Mouse (Mus musculus): ENCODE data around the gene Casp6. TPM values are rescaled to one million over a fixed set of nuclear protein-coding genes. Genes with fewer than 3 reads are reported as not detected.
A peak's percentile ranks its signal among the peaks of the same experiment; 100 is the strongest.

Casp6 gene
- total and polyA plus RNA-seq, 3 experiments: 10.5 to 31.7 (median 15.3) TPM

DNA sequence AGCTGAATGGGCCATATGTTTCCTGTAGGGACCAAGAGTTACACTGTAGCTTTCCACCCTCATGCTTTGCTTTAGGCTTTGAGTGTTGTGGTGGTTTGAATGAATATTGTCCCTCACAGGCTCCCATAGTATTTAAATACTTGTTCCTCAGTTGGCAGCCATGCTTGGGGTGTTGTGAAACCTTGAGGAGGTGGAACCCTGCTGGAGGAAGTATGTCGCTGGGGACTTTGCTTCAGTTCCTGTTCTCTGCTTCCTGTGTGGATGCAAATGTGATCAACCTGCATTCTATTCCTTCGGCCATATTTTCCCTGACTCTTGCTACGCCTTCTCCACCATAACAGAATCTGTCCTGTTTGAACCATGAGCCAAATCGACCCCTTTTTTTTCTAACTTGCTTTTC, 52.1 kb downstream of the Casp6 start:
- H3K79me2 ChIP-seq (replicated peaks; ENCODE audit: control insufficient read depth, extremely low read depth, insufficient read depth, poor library complexity, severe bottlenecking): no peaks in the 10 kb centered on the region
- peaks cover 3% of the 10 kb centered on the region for H3K9me3 ChIP-seq (replicated peaks; ENCODE audit: low read length)
- H3K9ac ChIP-seq (ENCODE audit: insufficient read depth, low read depth): no peak overlapping the region
- H3K4me2 ChIP-seq (ENCODE audit: insufficient read depth, low read depth, poor library complexity, severe bottlenecking): no peak overlapping the region
- DNase-seq (ENCODE audit: extremely low read depth): peak; percentile 14
- no peaks in the 10 kb centered on the region for H3K27me3 ChIP-seq (replicated peaks)
- peaks cover 0 to 4% of the 10 kb centered on the region in 2 experiments; a peak in 3 of 4 replicates for H3K4me1 ChIP-seq (ENCODE audit: control insufficient read depth in 1 of 2, insufficient read depth in 2 of 2)
- TF ChIP-seq USF1 (IDR thresholded peaks at IDR 0.05; ENCODE audit: low read depth, low read length): no peak
- no peak for TF ChIP-seq NRF1 (IDR thresholded peaks at IDR 0.05; ENCODE audit: low read depth, low read length)
- TF ChIP-seq PAX5 (IDR thresholded peaks at IDR 0.05; ENCODE audit: low read length): no peak
- TF ChIP-seq UBTF (IDR thresholded peaks at IDR 0.05; ENCODE audit: low read depth, low read length): no peak
- no peak for TF ChIP-seq POLR2A (IDR thresholded peaks at IDR 0.05; ENCODE audit: low read depth, low read length)
- no peak for TF ChIP-seq MYC (IDR thresholded peaks at IDR 0.05; ENCODE audit: low read depth, low read length)
- TF ChIP-seq MAX (IDR thresholded peaks at IDR 0.05; ENCODE audit: low read length): no peak
- TF ChIP-seq CHD2 (IDR thresholded peaks at IDR 0.05; ENCODE audit: low read length): no peak
- TF ChIP-seq ZC3H11A (IDR thresholded peaks at IDR 0.05; ENCODE audit: low read depth, low read length): no peak
- no peak for TF ChIP-seq TCF12 (IDR thresholded peaks at IDR 0.05; ENCODE audit: low read depth, low read length)
- TF ChIP-seq RCOR1 (conservative IDR thresholded peaks at IDR 0.05; ENCODE audit: low read depth, low read length): no peak
- no peak for TF ChIP-seq ETS1 (conservative IDR thresholded peaks at IDR 0.05; ENCODE audit: low read depth, low read length)
- TF ChIP-seq IRF4 (IDR thresholded peaks at IDR 0.05; ENCODE audit: low read depth, low read length): no peak
- no peak for TF ChIP-seq NELFE (IDR thresholded peaks at IDR 0.05; ENCODE audit: low read depth, low read length)
- TF ChIP-seq MAZ (IDR thresholded peaks at IDR 0.05; ENCODE audit: low read depth, low read length): no peak
- no peak for TF ChIP-seq POLR2AphosphoS2 (IDR thresholded peaks at IDR 0.05; ENCODE audit: low read depth, low read length)
- no peaks in the 10 kb centered on the region for H3K36me3 ChIP-seq (replicated peaks in 1 of 2; ENCODE audit: control insufficient read depth in 1 of 2, insufficient read depth in 1 of 2, low read length in 1 of 2)
- dilution Hi-C loops (cut with MboI; ENCODE audit: extremely low pct_ligation_motif_present, extremely low pct_unique_long_range_greater_than_20kb, low sequenced_read_pairs) (no loop called here), in situ Hi-C loops (cut with MboI; ENCODE audit: low pct_ligation_motif_present, low pct_unique_long_range_greater_than_20kb, low sequenced_read_pairs) (no loop called here)
- H3K4me3 ChIP-seq (replicated peaks in 1 of 3; ENCODE audit: low read depth in 2 of 3, low read length in 2 of 3, poor library complexity in 1 of 3): no peak overlapping the region
- H3K27ac ChIP-seq (ENCODE audit: insufficient read depth, low read depth): no peak overlapping the region

DNA sequence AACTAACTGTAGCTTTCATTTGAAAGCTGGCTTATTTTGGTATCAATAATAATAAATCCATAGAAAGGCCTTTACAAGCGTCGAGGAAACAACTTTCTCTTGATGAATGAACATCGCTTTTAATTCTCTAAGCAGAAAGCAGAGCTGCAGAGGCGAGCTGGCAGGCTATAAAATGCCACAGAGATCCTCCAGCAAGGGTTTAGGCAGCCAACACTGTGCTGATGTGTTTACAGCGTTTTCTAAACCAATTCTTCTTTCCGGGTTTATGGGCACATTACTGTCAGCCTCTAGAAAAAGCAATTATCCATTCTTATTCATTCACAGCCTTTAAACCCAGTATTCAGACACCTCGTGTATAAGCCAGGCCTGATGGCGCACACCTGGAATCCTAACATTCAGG, 61.3 kb downstream of the Casp6 start:
- H3K4me1 ChIP-seq (ENCODE audit: control insufficient read depth in 1 of 2, insufficient read depth in 2 of 2): no peaks in the 10 kb centered on the region
- DNase-seq (ENCODE audit: extremely low read depth): no peak
- H3K27ac ChIP-seq (ENCODE audit: insufficient read depth, low read depth): no peak overlapping the region
- H3K27me3 ChIP-seq (replicated peaks): no peaks in the 10 kb centered on the region
- H3K4me3 ChIP-seq (replicated peaks in 1 of 3; ENCODE audit: low read depth in 2 of 3, low read length in 2 of 3, poor library complexity in 1 of 3): no peak overlapping the region
- no peak overlapping the region for H3K9ac ChIP-seq (ENCODE audit: insufficient read depth, low read depth)
- H3K4me2 ChIP-seq (ENCODE audit: insufficient read depth, low read depth, poor library complexity, severe bottlenecking): no peak overlapping the region
- no peaks in the 10 kb centered on the region for H3K79me2 ChIP-seq (replicated peaks; ENCODE audit: control insufficient read depth, extremely low read depth, insufficient read depth, poor library complexity, severe bottlenecking)
- no peaks in the 10 kb centered on the region for H3K36me3 ChIP-seq (replicated peaks in 1 of 2; ENCODE audit: control insufficient read depth in 1 of 2, insufficient read depth in 1 of 2, low read length in 1 of 2)
- in situ Hi-C loops (cut with MboI; ENCODE audit: low pct_ligation_motif_present, low pct_unique_long_range_greater_than_20kb, low sequenced_read_pairs): no loop called here
- no peaks in the 10 kb centered on the region for H3K9me3 ChIP-seq (replicated peaks; ENCODE audit: low read length)
- no peak for TF ChIP-seq POLR2A (IDR thresholded peaks at IDR 0.05; ENCODE audit: low read depth, low read length)
- no peak for TF ChIP-seq MAZ (IDR thresholded peaks at IDR 0.05; ENCODE audit: low read depth, low read length)
- TF ChIP-seq USF2 (conservative IDR thresholded peaks at IDR 0.05; ENCODE audit: low read depth, low read length): no peak
- no peak for TF ChIP-seq JUN (IDR thresholded peaks at IDR 0.05; ENCODE audit: insufficient read depth, low read depth, low read length)
- no peak for TF ChIP-seq ELF1 (IDR thresholded peaks at IDR 0.05; ENCODE audit: low read depth, low read length)
- no peak for TF ChIP-seq MXI1 (IDR thresholded peaks at IDR 0.05; ENCODE audit: low read depth, low read length)
- no peak for TF ChIP-seq MYC (IDR thresholded peaks at IDR 0.05; ENCODE audit: low read depth, low read length)
- TF ChIP-seq PAX5 (IDR thresholded peaks at IDR 0.05; ENCODE audit: low read length): no peak
- no peak for TF ChIP-seq CHD1 (IDR thresholded peaks at IDR 0.05; ENCODE audit: low read depth, low read length)
- no peak for TF ChIP-seq ETS1 (conservative IDR thresholded peaks at IDR 0.05; ENCODE audit: low read depth, low read length)
- TF ChIP-seq ZKSCAN1 (IDR thresholded peaks at IDR 0.05; ENCODE audit: borderline replicate concordance, low read depth, low read length): no peak
- no peak for TF ChIP-seq JUND (conservative IDR thresholded peaks at IDR 0.05; ENCODE audit: low read depth, low read length)
- TF ChIP-seq KAT2A (IDR thresholded peaks at IDR 0.05; ENCODE audit: insufficient replicate concordance, low read length): no peak
- TF ChIP-seq ZNF384 (IDR thresholded peaks at IDR 0.05; ENCODE audit: low read depth, low read length): no peak
- no peak for TF ChIP-seq MAFK (IDR thresholded peaks at IDR 0.05; ENCODE audit: insufficient replicate concordance, low read length)
- dilution Hi-C loops (cut with MboI; ENCODE audit: extremely low pct_ligation_motif_present, extremely low pct_unique_long_range_greater_than_20kb, low sequenced_read_pairs): no loop called here
